Mouse (Mus musculus) limb, embryonic 13.5 days (tissue): ENCODE measurements around the gene Trak2. TPM values are rescaled to one million over a fixed set of nuclear protein-coding genes. Genes with fewer than 3 reads are reported as not detected.
"Not testable (repeated sequence)": the region's sequence is repeated elsewhere in the genome, so short reads cannot be mapped to it uniquely, and the experiment has no call there.

Experiments used
- ATAC-seq: fragments of 200-750 bp; cut with Nextera tagmentation; 2 replicates; pipeline ENCODE4 v1.8.0; 2017; ENCODE audit warnings: low read depth, moderate number of reproducible peaks, moderate TSS enrichment; ENCODE audit not compliant: low FRiP score
- H3K27ac ChIP-seq: fragments of 300-500 bp; sonication (generic); 2 replicates; pipeline ENCODE4 v1.5.1; 2015; ENCODE audit warnings: inconsistent platforms, mild to moderate bottlenecking, moderate library complexity
- H3K27me3 ChIP-seq: fragments of 300-500 bp; sonication (generic); 2 replicates; pipeline ENCODE4 v1.6.1; 2015; ENCODE audit warnings: mild to moderate bottlenecking, inconsistent platforms
- H3K36me3 ChIP-seq: fragments of 300-500 bp; sonication (generic); 2 replicates; pipeline ENCODE4 v1.6.1; 2015; ENCODE audit warnings: inconsistent platforms, mild to moderate bottlenecking, moderate library complexity
- H3K4me1 ChIP-seq: fragments of 300-500 bp; sonication (generic); 2 replicates; pipeline ENCODE4 v1.6.1; 2015; ENCODE audit warnings: inconsistent platforms
- H3K4me2 ChIP-seq: fragments of 300-500 bp; sonication (generic); replicated peaks from 2 replicates; pipeline ENCODE4 v1.6.1; 2015; ENCODE audit warnings: inconsistent platforms, mild to moderate bottlenecking, moderate library complexity
- H3K4me3 ChIP-seq: fragments of 300-500 bp; sonication (generic); 2 replicates; pipeline ENCODE4 v1.5.1; 2015; ENCODE audit warnings: moderate library complexity, mild to moderate bottlenecking, inconsistent platforms
- H3K9ac ChIP-seq: fragments of 300-500 bp; sonication (generic); 2 replicates; pipeline ENCODE4 v1.6.1; 2015; ENCODE audit warnings: mild to moderate bottlenecking, inconsistent platforms
- H3K9me3 ChIP-seq: fragments of 300-500 bp; sonication (generic); 2 replicates; pipeline ENCODE4 v1.6.1; 2016; ENCODE audit warnings: inconsistent platforms
- WGBS: fragments of 180-500 bp; shearing (Covaris S2); methylation state at CpG from one replicate; pipeline ENCODE4 v1.1.7; 2015; 5-methylcytosine and 5-hydroxymethylcytosine counted together
- polyA plus RNA-seq: library from polyadenylated mRNA; unstranded; fragments of >200 nt; fragmentation: Nextera tagmentation; extraction: Ambion mirVana; gene quantifications from 2 replicates; pipeline ENCODE4 v1.2.1, GENCODE M21; 2015

Gene Trak2
- polyA plus RNA-seq, 1 experiment from 2014 or later: 11.2 TPM

- Histone ChIP-seq H3K27ac (no peak overlapping the region), H3K36me3 (no peaks in the 10 kb centered on the region), H3K27me3 (no peaks in the 10 kb centered on the region), H3K4me3 (no peak overlapping the region), H3K4me1 (peaks cover 17% of the 10 kb centered on the region), H3K9ac (no peak overlapping the region), H3K9me3 (no peaks in the 10 kb centered on the region), H3K4me2 (no peak overlapping the region)
- no peak for ATAC-seq
Measured at GRCm38 (mm10) chr1:58962865-58963264, 10.4 kb downstream of the Trak2 start.

GRCm38 (mm10) chr1:58962418-58962817 lies 10.8 kb downstream of the Trak2 start:
- no peak overlapping the region for H3K4me2 ChIP-seq
- H3K9ac ChIP-seq: no peak overlapping the region
- peaks cover 18% of the 10 kb centered on the region for H3K4me1 ChIP-seq
- H3K9me3 ChIP-seq: no peaks in the 10 kb centered on the region
- 88% methylated on average over 5 of the region's 5 CpGs for WGBS
- H3K4me3 ChIP-seq: no peak overlapping the region
- H3K27me3 ChIP-seq: no peaks in the 10 kb centered on the region
- ATAC-seq: no peak
- no peaks in the 10 kb centered on the region for H3K36me3 ChIP-seq
- no peak overlapping the region for H3K27ac ChIP-seq

- no peak overlapping the region for H3K9ac ChIP-seq
- H3K9me3 ChIP-seq: no peaks in the 10 kb centered on the region
- WGBS: 40% methylated on average over 12 of the region's 12 CpGs
- ATAC-seq: no peak
- no peak overlapping the region for H3K4me3 ChIP-seq
- H3K4me1 ChIP-seq: peaks cover 24% of the 10 kb centered on the region
- no peaks in the 10 kb centered on the region for H3K36me3 ChIP-seq
- no peak overlapping the region for H3K27ac ChIP-seq
- H3K4me2 ChIP-seq: no peak overlapping the region
- no peaks in the 10 kb centered on the region for H3K27me3 ChIP-seq
Measured at GRCm38 (mm10) chr1:58961152-58961893, 11.9 kb downstream of the Trak2 start.

- WGBS: 84% methylated on average over 2 of the region's 2 CpGs
- Histone ChIP-seq H3K4me3 (no peak overlapping the region), H3K4me2 (no peak overlapping the region), H3K36me3 (no peaks in the 10 kb centered on the region), H3K9ac (no peak overlapping the region), H3K9me3 (no peaks in the 10 kb centered on the region), H3K27ac (no peak overlapping the region), H3K4me1 (peaks cover 25% of the 10 kb centered on the region), H3K27me3 (no peaks in the 10 kb centered on the region)
- no peak for ATAC-seq
Measured at GRCm38 (mm10) chr1:58959682-58960081, 13.5 kb downstream of the Trak2 start.

- WGBS: 87% methylated on average over 16 of the region's 16 CpGs
- ATAC-seq, H3K9me3 ChIP-seq, H3K4me2 ChIP-seq, H3K36me3 ChIP-seq, H3K4me3 ChIP-seq, H3K27ac ChIP-seq, H3K9ac ChIP-seq, H3K27me3 ChIP-seq: not testable (repeated sequence)
- peaks cover 25% of the 10 kb centered on the region for H3K4me1 ChIP-seq
Measured at GRCm38 (mm10) chr1:58958789-58959526, 14.3 kb downstream of the Trak2 start.

DNA sequence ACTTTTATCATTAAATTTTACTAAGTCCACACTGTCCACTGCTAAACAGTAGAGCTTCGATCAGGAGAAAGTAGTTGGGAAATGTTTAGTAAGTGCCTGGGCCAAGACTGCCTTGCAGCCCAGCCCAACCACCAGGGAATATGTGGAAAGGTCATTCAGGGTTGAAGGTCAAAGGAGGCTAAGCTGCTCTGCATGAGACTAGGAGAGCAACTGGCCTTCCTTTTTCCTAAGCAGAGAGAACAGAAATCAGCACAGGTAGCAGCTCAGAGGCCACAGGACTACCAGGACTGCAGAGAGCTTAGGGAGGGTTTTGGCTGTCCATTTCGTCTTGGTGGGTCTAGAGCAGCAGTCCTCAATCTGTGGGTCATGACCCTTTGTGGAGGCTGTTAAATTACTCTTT lies 15.3 kb downstream of the Trak2 start:
- 46% methylated on average over 2 of the region's 2 CpGs for WGBS
- Histone ChIP-seq H3K9me3 (no peaks in the 10 kb centered on the region), H3K4me2 (no peak overlapping the region), H3K4me3 (no peak overlapping the region), H3K27me3 (no peaks in the 10 kb centered on the region), H3K9ac (no peak overlapping the region), H3K4me1 (peaks cover 33% of the 10 kb centered on the region), H3K36me3 (no peaks in the 10 kb centered on the region), H3K27ac (no peak overlapping the region)
- no peak for ATAC-seq

GRCm38 (mm10) chr1:58956229-58956628 lies 17.0 kb downstream of the Trak2 start:
- no peak overlapping the region for H3K4me2 ChIP-seq
- H3K4me1 ChIP-seq: peaks cover 43% of the 10 kb centered on the region
- H3K9me3 ChIP-seq: no peaks in the 10 kb centered on the region
- H3K36me3 ChIP-seq: no peaks in the 10 kb centered on the region
- ATAC-seq: no peak
- H3K9ac ChIP-seq: no peak overlapping the region
- H3K27ac ChIP-seq: no peak overlapping the region
- H3K4me3 ChIP-seq: no peak overlapping the region
- no peaks in the 10 kb centered on the region for H3K27me3 ChIP-seq
- whole genome bisulfite sequencing: 73% methylated on average over 9 of the region's 9 CpGs

GRCm38 (mm10) chr1:58955716-58956115 lies 17.5 kb downstream of the Trak2 start:
- Histone ChIP-seq H3K4me1 (peaks cover 43% of the 10 kb centered on the region), H3K36me3 (no peaks in the 10 kb centered on the region), H3K9ac (no peak overlapping the region), H3K4me2 (no peak overlapping the region), H3K27ac (no peak overlapping the region), H3K9me3 (no peaks in the 10 kb centered on the region), H3K4me3 (no peak overlapping the region), H3K27me3 (no peaks in the 10 kb centered on the region)
- ATAC-seq: no peak
- WGBS: 82% methylated on average over 3 of the region's 3 CpGs

DNA sequence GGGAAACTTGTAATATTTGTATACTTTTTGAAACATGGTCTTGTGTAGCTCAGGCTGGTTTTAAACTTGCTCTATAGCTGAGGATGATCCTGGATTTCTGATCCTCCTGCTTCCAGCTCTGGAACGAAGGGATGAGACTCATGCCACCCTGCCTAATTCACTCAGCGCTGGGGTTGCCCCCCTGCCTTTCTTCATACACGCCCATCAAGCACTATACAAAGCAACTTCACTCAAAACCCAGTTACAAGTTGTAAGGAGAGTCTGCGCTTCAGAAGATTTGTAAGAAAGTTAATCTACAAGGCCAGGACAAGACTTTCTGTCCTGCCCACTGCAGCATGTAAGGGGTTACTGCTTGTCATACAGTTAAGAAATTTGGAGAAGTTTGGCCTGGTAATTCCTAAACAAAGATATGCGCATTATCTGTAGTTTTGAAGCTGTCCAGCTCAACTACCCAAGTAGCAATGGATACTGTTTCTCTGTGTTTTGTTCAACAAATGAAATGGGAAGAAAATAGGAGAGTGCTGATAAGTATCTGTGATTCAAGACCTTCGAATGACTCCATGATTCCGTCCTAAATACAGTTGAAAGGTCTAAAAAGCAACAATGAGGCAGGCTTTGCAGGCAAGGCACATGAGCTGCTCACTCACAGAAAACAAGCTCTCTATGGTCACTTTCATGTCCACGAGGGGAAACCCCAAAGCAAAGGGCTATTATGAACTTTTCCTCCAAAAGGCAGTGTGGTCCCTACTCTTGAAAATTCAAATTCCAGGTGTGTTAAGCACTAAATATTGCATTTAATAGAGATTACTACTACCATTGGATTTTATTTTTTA lies 18.4 kb downstream of the Trak2 start:
- no peaks in the 10 kb centered on the region for H3K9me3 ChIP-seq
- no peak overlapping the region for H3K9ac ChIP-seq
- H3K27me3 ChIP-seq: no peaks in the 10 kb centered on the region
- ATAC-seq: no peak
- WGBS: 86% methylated on average over 8 of the region's 8 CpGs
- H3K4me2 ChIP-seq: no peak overlapping the region
- H3K36me3 ChIP-seq: no peaks in the 10 kb centered on the region
- no peak overlapping the region for H3K4me3 ChIP-seq
- H3K4me1 ChIP-seq: peaks cover 48% of the 10 kb centered on the region
- H3K27ac ChIP-seq: no peak overlapping the region

GRCm38 (mm10) chr1:58953686-58954434 lies 19.4 kb downstream of the Trak2 start:
- no peaks in the 10 kb centered on the region for H3K36me3 ChIP-seq
- H3K9me3 ChIP-seq: no peaks in the 10 kb centered on the region
- no peak overlapping the region for H3K4me3 ChIP-seq
- H3K27ac ChIP-seq: no peak overlapping the region
- no peaks in the 10 kb centered on the region for H3K27me3 ChIP-seq
- no peak overlapping the region for H3K9ac ChIP-seq
- 86% methylated on average over 9 of the region's 9 CpGs for WGBS
- H3K4me2 ChIP-seq: no peak overlapping the region
- ATAC-seq: no peak
- peaks cover 48% of the 10 kb centered on the region for H3K4me1 ChIP-seq

- Histone ChIP-seq H3K4me1 (peaks cover 46% of the 10 kb centered on the region), H3K9ac (no peak overlapping the region; the same call in 1 of the 2 replicates), H3K4me2 (no peak overlapping the region), H3K4me3 (no peak overlapping the region), H3K9me3 (no peaks in the 10 kb centered on the region), H3K27ac (no peak overlapping the region), H3K36me3 (no peaks in the 10 kb centered on the region), H3K27me3 (no peaks in the 10 kb centered on the region)
- no peak for ATAC-seq
- WGBS: 28% methylated on average over 4 of the region's 4 CpGs
Measured at GRCm38 (mm10) chr1:58952997-58953396, 20.2 kb downstream of the Trak2 start.
